Mouse (Mus musculus) liver, embryonic 14.5 days (tissue): Measurements from ENCODE around the gene Bdkrb2. TPM values are rescaled to one million over a fixed set of nuclear protein-coding genes. Genes with fewer than 3 reads are reported as not detected.

Experiments used
- ATAC-seq: fragments of 200-750 bp; cut with Nextera tagmentation; 2 replicates; pipeline ENCODE4 v1.8.0; 2017; ENCODE audit warnings: moderate number of reproducible peaks, mild to moderate bottlenecking, moderate library complexity; ENCODE audit not compliant: insufficient read depth
- DNase-seq, 3 experiments: peaks; one replicate each; pipeline ENCODE4 v3.0.0-alpha.2; 2012 to 2013; ENCODE audit warnings: low read depth in 3 of 3, low spot score in 3 of 3
- H3K27ac ChIP-seq: fragments of 300-500 bp; sonication (generic); 2 replicates; pipeline ENCODE4 v1.5.1; 2014; ENCODE audit warnings: moderate library complexity, mild to moderate bottlenecking, control low read depth, inconsistent platforms
- H3K27me3 ChIP-seq: fragments of 300-500 bp; sonication (generic); 2 replicates; pipeline ENCODE4 v1.6.1; 2014; ENCODE audit warnings: mild to moderate bottlenecking, low read length, moderate library complexity; ENCODE audit not compliant: control insufficient read depth, insufficient read depth
- H3K36me3 ChIP-seq: fragments of 300-500 bp; sonication (generic); replicated peaks from 2 replicates; pipeline ENCODE4 v1.6.1; 2014; ENCODE audit warnings: low read depth; ENCODE audit not compliant: control insufficient read depth, insufficient read depth
- H3K4me1 ChIP-seq, 2 experiments: fragments of 200-500 bp in 1 of 2; fragments of 300-500 bp in 1 of 2; sonication (generic) in 1 of 2; replicated peaks; 2 replicates each; pipeline ENCODE4 v1.6.1; 2012 to 2014; ENCODE audit warnings: antibody characterized with exemption in 1 of 2, inconsistent platforms in 1 of 2, low read length in 1 of 2; ENCODE audit not compliant: control insufficient read depth in 2 of 2, insufficient read depth in 2 of 2
- H3K4me2 ChIP-seq: fragments of 300-500 bp; sonication (generic); 2 replicates; pipeline ENCODE4 v1.6.1; 2014; ENCODE audit warnings: low read depth, mild to moderate bottlenecking, control low read depth, moderate library complexity
- H3K4me3 ChIP-seq, 2 experiments: fragments of 200-500 bp in 1 of 2; fragments of 300-500 bp in 1 of 2; sonication (generic) in 1 of 2; 2 replicates each; pipeline ENCODE4 v1.5.1; 2012 to 2014; ENCODE audit warnings: low read depth in 2 of 2, low read length in 2 of 2, mild to moderate bottlenecking in 2 of 2, control low read depth in 1 of 2, inconsistent platforms in 1 of 2, moderate library complexity in 1 of 2; ENCODE audit not compliant: insufficient read depth in 1 of 2
- H3K9ac ChIP-seq: fragments of 300-500 bp; sonication (generic); replicated peaks from 2 replicates; pipeline ENCODE4 v1.6.1; 2014; ENCODE audit warnings: mild to moderate bottlenecking, control low read depth, moderate library complexity
- H3K9me3 ChIP-seq: fragments of 300-500 bp; sonication (generic); 2 replicates; pipeline ENCODE4 v1.6.1; 2016; ENCODE audit warnings: low read length, mixed read lengths; ENCODE audit not compliant: control insufficient read depth
- CTCF ChIP-seq: IDR thresholded peaks from 2 replicates; pipeline ENCODE4 v1.5.1; 2016; ENCODE audit warnings: antibody characterized with exemption, low read depth, control low read depth
- EP300 ChIP-seq: IDR thresholded peaks from 2 replicates; pipeline ENCODE4 v1.6.1; 2016; ENCODE audit warnings: antibody characterized with exemption, low read depth
- WGBS: fragments of 180-500 bp; shearing (Covaris S2); extraction: QIAGEN DNeasy Blood & Tissue Kit; methylation state at CpG from one replicate; pipeline ENCODE4 v1.1.7; 2014; ENCODE audit not compliant: insufficient replicate concordance; 5-methylcytosine and 5-hydroxymethylcytosine counted together
- polyA plus RNA-seq, 2 experiments: library from polyadenylated mRNA; depleted of rRNA in 1 of 2; stranded (reverse) in 1 of 2; unstranded in 1 of 2; fragments of >200 nt; fragmentation: Nextera tagmentation in 1 of 2; extraction: Ambion mirVana in 1 of 2; gene quantifications; 2 replicates each; pipeline versions ENCODE4 v1.2.1 to v1.2.3; 2012 to 2014

Bdkrb2 gene
- polyA plus RNA-seq, 2 experiments, result not detected

- WGBS, result 63% methylated on average over 4 of the region's 4 CpGs
- Histone ChIP-seq H3K4me2 (no peak overlapping the region), H3K4me3 (no peak overlapping the region), H3K4me1 (no peaks in the 10 kb centered on the region), H3K36me3 (no peaks in the 10 kb centered on the region), H3K27ac (no peak overlapping the region), H3K9me3 (no peaks in the 10 kb centered on the region), H3K27me3 (no peaks in the 10 kb centered on the region), H3K9ac (no peak overlapping the region)
- DNase-seq (no peak), ATAC-seq (no peak)
- TF ChIP-seq EP300 (no peak), CTCF (no peak)
These were observed 11.3 kb downstream of the Bdkrb2 start for GRCm38 (mm10) chr12:105574356-105574755.

GRCm38 (mm10) chr12:105580490-105580889, 17.5 kb downstream of the Bdkrb2 start:
- H3K36me3 ChIP-seq, result no peaks in the 10 kb centered on the region
- ATAC-seq (no peak), DNase-seq (no peak)
- H3K27me3 ChIP-seq, result no peaks in the 10 kb centered on the region
- H3K4me2 ChIP-seq, result no peak overlapping the region
- no peak overlapping the region for H3K4me3 ChIP-seq
- H3K9me3 ChIP-seq, result no peaks in the 10 kb centered on the region
- no peak overlapping the region for H3K9ac ChIP-seq
- no peak overlapping the region for H3K27ac ChIP-seq
- H3K4me1 ChIP-seq, result peaks cover 7% of the 10 kb centered on the region in 2 experiments
- 52% methylated on average over 17 of the region's 17 CpGs for WGBS
- TF ChIP-seq CTCF (no peak), EP300 (no peak)

DNA sequence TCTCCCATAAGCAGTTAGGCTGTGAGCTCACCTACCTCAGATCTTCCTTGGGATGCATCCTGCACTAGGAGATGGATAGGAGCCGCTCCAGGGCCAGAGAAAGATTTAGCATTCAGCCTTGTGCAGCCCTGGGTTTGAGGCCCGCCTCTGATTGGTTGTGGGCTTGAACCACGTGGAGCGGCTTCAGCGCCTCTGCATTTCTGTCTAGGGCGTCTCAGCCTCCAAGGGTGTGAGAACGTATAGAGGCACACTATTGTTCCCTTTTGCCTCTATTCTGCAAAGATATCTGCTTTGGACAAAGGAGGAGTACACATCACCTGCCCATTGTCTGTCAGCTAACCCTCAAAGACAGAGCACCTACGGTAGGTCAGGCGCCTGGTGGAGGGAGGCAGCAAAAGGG, 19.5 kb downstream of the Bdkrb2 start:
- 63% methylated on average over 9 of the region's 9 CpGs for WGBS
- no peaks in the 10 kb centered on the region for H3K9me3 ChIP-seq
- ATAC-seq (no peak), DNase-seq (no peak)
- H3K4me3 ChIP-seq, result no peak overlapping the region
- no peak overlapping the region for H3K4me2 ChIP-seq
- no peaks in the 10 kb centered on the region for H3K36me3 ChIP-seq
- TF ChIP-seq EP300, result no peak
- no peak for TF ChIP-seq CTCF
- H3K27me3 ChIP-seq, result no peaks in the 10 kb centered on the region
- H3K4me1 ChIP-seq, result peaks cover 7% of the 10 kb centered on the region in 2 experiments
- no peak overlapping the region for H3K27ac ChIP-seq
- H3K9ac ChIP-seq, result no peak overlapping the region

DNA sequence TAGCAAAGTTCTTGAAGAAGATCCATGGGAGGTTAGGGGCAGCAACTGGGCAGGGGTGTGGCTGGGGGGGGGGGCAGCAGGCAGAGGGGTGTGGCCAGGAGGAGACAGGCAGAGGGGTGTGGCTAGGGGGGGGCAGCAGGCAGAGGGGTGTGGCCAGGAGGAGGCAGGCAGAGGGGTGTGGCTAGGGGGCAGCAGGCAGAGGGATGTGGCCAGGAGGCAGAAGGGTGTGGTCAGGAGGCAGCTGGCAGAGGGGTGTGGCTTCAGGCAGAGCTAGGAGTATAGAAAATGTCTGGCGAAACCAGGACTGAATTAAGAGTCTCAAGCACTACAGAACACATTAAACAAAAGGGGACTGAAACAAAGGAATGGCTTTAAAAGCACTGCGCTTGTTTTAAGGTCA, 20.5 kb downstream of the Bdkrb2 start:
- H3K9ac ChIP-seq, result no peak overlapping the region
- H3K36me3 ChIP-seq, result no peaks in the 10 kb centered on the region
- no peaks in the 10 kb centered on the region for H3K27me3 ChIP-seq
- 21% methylated on average over 2 of the region's 2 CpGs for WGBS
- no peak overlapping the region for H3K4me2 ChIP-seq
- TF ChIP-seq EP300 (no peak), CTCF (no peak)
- DNase-seq, result peak; percentile 31 to 40 (median 33)
- no peak overlapping the region for H3K4me3 ChIP-seq
- H3K27ac ChIP-seq, result no peak overlapping the region
- peaks cover 7% of the 10 kb centered on the region in 2 experiments for H3K4me1 ChIP-seq
- no peaks in the 10 kb centered on the region for H3K9me3 ChIP-seq
- peak; percentile 78 for ATAC-seq

GRCm38 (mm10) chr12:105584851-105585250, 21.8 kb downstream of the Bdkrb2 start:
- WGBS, result 13% methylated on average over 12 of the region's 12 CpGs
- H3K4me2 ChIP-seq, result no peak overlapping the region

More at GRCm38 (mm10) chr12:105584851-105585250, 21.8 kb downstream of the Bdkrb2 start:
- TF ChIP-seq CTCF (peak; percentile 97), EP300 (no peak)
- DNase-seq (peak; percentile 12 to 32 (median 31)), ATAC-seq (no peak)
- Histone ChIP-seq H3K4me1 (peaks cover 7% of the 10 kb centered on the region in 2 experiments), H3K9ac (no peak overlapping the region), H3K27ac (no peak overlapping the region), H3K4me3 (no peak overlapping the region), H3K36me3 (no peaks in the 10 kb centered on the region), H3K9me3 (no peaks in the 10 kb centered on the region), H3K27me3 (no peaks in the 10 kb centered on the region)
